Mouse (Mus musculus): ENCODE results near the gene Slc22a27. TPM values are rescaled to one million over a fixed set of nuclear protein-coding genes. Genes with fewer than 3 reads are reported as not detected.

The Slc22a27 gene
- polyA plus RNA-seq, 1 experiment from 2014 or later = not detected

Small RNA genes within 50 kb of the gene (microRNA-seq; reads per million reads assigned to microRNA genes)
- not detected for gene Gm24951

Other genes with a start within 250 kb of the Slc22a27 start
- gene Slc22a26, start 163.4 kb downstream of the Slc22a27 start, polyA plus RNA-seq (2015; fragmentation: Nextera tagmentation; extraction: Ambion mirVana) = not detected in 2 replicates
- not detected in 2 replicates for gene Slc22a28, start 166.0 kb upstream of the Slc22a27 start, polyA plus RNA-seq (2015; fragmentation: Nextera tagmentation; extraction: Ambion mirVana)